Mouse (Mus musculus): ENCODE measurements around the gene Hsd17b6.
"Not testable (repeated sequence)": the region's sequence is repeated elsewhere in the genome, so short reads cannot be mapped to it uniquely, and the experiment has no call there.

Hsd17b6 gene

GRCm38 (mm10) chr10:128007446-128007845, at the start of gene Hsd17b6:
Gene Hsd17b6 (minus strand): TSS chr10:128007611.
- DNase-seq (ENCODE audit: extremely low spot score, low spot score) = no peak

GRCm38 (mm10) chr10:128053001-128053400, 45.6 kb upstream of the Hsd17b6 start:
- no peak for DNase-seq (ENCODE audit: extremely low spot score, low spot score)

- not testable (repeated sequence) for DNase-seq (ENCODE audit: extremely low spot score, low spot score)
These were observed 44.7 kb upstream of the Hsd17b6 start for GRCm38 (mm10) chr10:128052136-128052535.

GRCm38 (mm10) chr10:128051589-128051988, 44.2 kb upstream of the Hsd17b6 start:
- no peak for DNase-seq (ENCODE audit: extremely low spot score, low spot score)

GRCm38 (mm10) chr10:128050355-128050754, 42.9 kb upstream of the Hsd17b6 start:
- no peak for DNase-seq (ENCODE audit: extremely low spot score, low spot score)

GRCm38 (mm10) chr10:128049741-128050140, 42.3 kb upstream of the Hsd17b6 start:
- no peak for DNase-seq (ENCODE audit: extremely low spot score, low spot score)

GRCm38 (mm10) chr10:128048157-128048556, 40.7 kb upstream of the Hsd17b6 start:
- DNase-seq (ENCODE audit: extremely low spot score, low spot score) = no peak

GRCm38 (mm10) chr10:128043041-128043835, 35.8 kb upstream of the Hsd17b6 start:
- no peak for DNase-seq (ENCODE audit: extremely low spot score, low spot score)

- DNase-seq (ENCODE audit: extremely low spot score, low spot score) = no peak
These were observed 35.1 kb upstream of the Hsd17b6 start for GRCm38 (mm10) chr10:128042466-128042865.

GRCm38 (mm10) chr10:128041636-128042035, 34.2 kb upstream of the Hsd17b6 start:
- DNase-seq (ENCODE audit: extremely low spot score, low spot score) = no peak

- no peak for DNase-seq (ENCODE audit: extremely low spot score, low spot score)
These were observed 32.9 kb upstream of the Hsd17b6 start for GRCm38 (mm10) chr10:128040293-128040692.

- DNase-seq (ENCODE audit: extremely low spot score, low spot score) = no peak
These were observed 32.4 kb upstream of the Hsd17b6 start for GRCm38 (mm10) chr10:128039858-128040257.

GRCm38 (mm10) chr10:128039167-128039566, 31.8 kb upstream of the Hsd17b6 start:
- no peak for DNase-seq (ENCODE audit: extremely low spot score, low spot score)

GRCm38 (mm10) chr10:128037921-128038320, 30.5 kb upstream of the Hsd17b6 start:
- no peak for DNase-seq (ENCODE audit: extremely low spot score, low spot score)

- DNase-seq (ENCODE audit: extremely low spot score, low spot score) = peak; percentile 35
These were observed 29.5 kb upstream of the Hsd17b6 start for GRCm38 (mm10) chr10:128036746-128037425.

- no peak for DNase-seq (ENCODE audit: extremely low spot score, low spot score)
These were observed 23.4 kb upstream of the Hsd17b6 start for GRCm38 (mm10) chr10:128030860-128031259.

- no peak for DNase-seq (ENCODE audit: extremely low spot score, low spot score)
These were observed 22.5 kb upstream of the Hsd17b6 start for GRCm38 (mm10) chr10:128029931-128030330.

GRCm38 (mm10) chr10:128023496-128023895, 16.1 kb upstream of the Hsd17b6 start:
- DNase-seq (ENCODE audit: extremely low spot score, low spot score) = no peak

- DNase-seq (ENCODE audit: extremely low spot score, low spot score) = no peak
These were observed 14.8 kb upstream of the Hsd17b6 start for GRCm38 (mm10) chr10:128022196-128022595.

GRCm38 (mm10) chr10:128015068-128015934, 7.9 kb upstream of the Hsd17b6 start, which contains the start of gene Prim1:
Gene Prim1 (plus strand): TSS chr10:128015168.
- peak; percentile 88 for DNase-seq (ENCODE audit: extremely low spot score, low spot score)

GRCm38 (mm10) chr10:128009735-128010134, 2.3 kb upstream of the Hsd17b6 start:
- DNase-seq (ENCODE audit: extremely low spot score, low spot score) = no peak
